Mouse (Mus musculus): Measurements from ENCODE around the gene Sh3rf3. TPM values are rescaled to one million over a fixed set of nuclear protein-coding genes. Genes with fewer than 3 reads are reported as not detected.

The Sh3rf3 gene
- polyA plus RNA-seq, 1 experiment from 2014 or later: not detected

DNA sequence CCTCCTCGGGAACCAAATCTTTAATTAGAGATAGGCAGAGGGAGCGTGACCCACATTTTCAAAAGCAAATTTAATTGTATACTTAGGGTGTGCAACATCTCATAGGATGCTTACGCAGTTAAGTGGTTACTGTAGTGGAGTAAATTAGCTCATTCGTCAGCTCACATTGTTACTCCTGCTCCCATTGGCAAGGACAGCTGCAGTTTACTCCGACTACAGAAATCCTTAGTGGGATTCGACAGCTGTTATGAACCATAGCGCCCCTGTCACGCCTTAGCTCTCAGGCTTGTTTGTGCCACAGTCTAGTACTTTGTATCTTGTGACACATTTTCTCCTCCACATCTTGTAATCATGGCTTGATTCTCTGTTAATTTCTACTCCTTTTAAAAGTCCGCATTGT is 200.5 kb downstream of the Sh3rf3 start:
- no peaks in the 10 kb centered on the region for H3K27me3 ChIP-seq
- H3K4me2 ChIP-seq: no peak overlapping the region
- H3K27ac ChIP-seq: no peak overlapping the region
- no peaks in the 10 kb centered on the region for H3K9me3 ChIP-seq (replicated peaks)
- H3K4me1 ChIP-seq (replicated peaks): no peaks in the 10 kb centered on the region
- H3K4me3 ChIP-seq (replicated peaks): no peak overlapping the region
- WGBS (ENCODE audit: insufficient replicate concordance): 67% methylated on average over 9 of the region's 9 CpGs
- ATAC-seq (ENCODE audit: low read depth) (no peak), DNase-seq (no peak)
- H3K36me3 ChIP-seq: no peaks in the 10 kb centered on the region
- H3K9ac ChIP-seq: no peak overlapping the region

- 51% methylated on average over 3 of the region's 3 CpGs for WGBS (ENCODE audit: insufficient replicate concordance)
- no peaks in the 10 kb centered on the region for H3K27me3 ChIP-seq
- no peaks in the 10 kb centered on the region for H3K4me1 ChIP-seq (replicated peaks)
- H3K36me3 ChIP-seq: no peaks in the 10 kb centered on the region
- DNase-seq (no peak), ATAC-seq (ENCODE audit: low read depth) (no peak)
- no peak overlapping the region for H3K9ac ChIP-seq
- H3K9me3 ChIP-seq (replicated peaks): no peaks in the 10 kb centered on the region
- no peak overlapping the region for H3K4me2 ChIP-seq
- H3K4me3 ChIP-seq (replicated peaks): no peak overlapping the region
- H3K27ac ChIP-seq: no peak overlapping the region
These were observed 206.3 kb downstream of the Sh3rf3 start for GRCm38 (mm10) chr10:59019302-59019973.

DNA sequence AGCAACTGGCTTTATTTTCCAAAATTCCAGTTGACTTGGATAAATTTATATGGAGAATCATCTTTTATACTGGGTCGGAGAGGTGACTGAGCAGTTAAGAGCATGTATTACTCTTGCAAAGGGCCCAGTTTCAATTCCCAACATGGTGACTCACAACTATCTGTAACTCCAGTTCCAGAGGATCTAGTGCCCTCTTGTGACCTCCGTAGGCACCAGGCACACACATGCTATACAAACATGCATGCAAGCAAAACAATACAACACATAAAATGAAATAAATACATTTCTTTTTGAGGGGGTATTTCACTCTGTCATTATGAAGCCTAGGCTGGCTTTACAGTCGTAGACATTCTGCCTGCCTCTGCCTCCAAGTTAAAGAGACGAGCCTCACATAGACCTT is 237.3 kb downstream of the Sh3rf3 start:
- no peak overlapping the region for H3K9ac ChIP-seq
- H3K4me2 ChIP-seq: no peak overlapping the region
- no peak overlapping the region for H3K27ac ChIP-seq
- no peaks in the 10 kb centered on the region for H3K4me1 ChIP-seq (replicated peaks)
- DNase-seq (no peak), ATAC-seq (ENCODE audit: low read depth) (no peak)
- H3K4me3 ChIP-seq (replicated peaks): no peak overlapping the region
- no peaks in the 10 kb centered on the region for H3K36me3 ChIP-seq
- H3K9me3 ChIP-seq (replicated peaks): no peaks in the 10 kb centered on the region
- WGBS (ENCODE audit: insufficient replicate concordance): 53% methylated on average over 4 of the region's 4 CpGs
- H3K27me3 ChIP-seq: no peaks in the 10 kb centered on the region

DNA sequence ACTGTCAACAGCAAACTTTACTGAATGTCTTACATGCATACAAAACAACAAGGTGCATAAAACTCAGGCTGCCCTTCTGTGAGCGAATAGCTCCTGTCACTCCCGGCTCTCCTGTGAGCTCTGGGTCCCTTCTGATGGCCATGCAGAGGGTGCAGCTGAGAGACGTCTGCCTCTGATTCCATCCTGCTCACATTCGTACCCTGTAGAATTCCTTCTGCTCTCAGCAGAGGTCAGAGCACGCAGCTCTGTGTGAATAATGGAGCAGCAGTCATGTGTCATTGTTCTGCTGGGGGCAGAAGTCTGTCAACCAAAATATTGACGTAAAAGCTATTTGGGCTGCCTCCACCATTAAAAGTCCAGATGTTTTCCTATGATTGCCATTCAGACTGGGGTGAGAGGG is 243.1 kb downstream of the Sh3rf3 start:
- H3K4me3 ChIP-seq (replicated peaks): no peak overlapping the region
- H3K9ac ChIP-seq: no peak overlapping the region
- ATAC-seq (ENCODE audit: low read depth) (no peak), DNase-seq (no peak)
- 50% methylated on average over 6 of the region's 6 CpGs for WGBS (ENCODE audit: insufficient replicate concordance)
- no peaks in the 10 kb centered on the region for H3K36me3 ChIP-seq
- H3K27ac ChIP-seq: no peak overlapping the region
- no peaks in the 10 kb centered on the region for H3K9me3 ChIP-seq (replicated peaks)
- H3K4me1 ChIP-seq (replicated peaks): no peaks in the 10 kb centered on the region
- no peaks in the 10 kb centered on the region for H3K27me3 ChIP-seq
- H3K4me2 ChIP-seq: no peak overlapping the region

DNA sequence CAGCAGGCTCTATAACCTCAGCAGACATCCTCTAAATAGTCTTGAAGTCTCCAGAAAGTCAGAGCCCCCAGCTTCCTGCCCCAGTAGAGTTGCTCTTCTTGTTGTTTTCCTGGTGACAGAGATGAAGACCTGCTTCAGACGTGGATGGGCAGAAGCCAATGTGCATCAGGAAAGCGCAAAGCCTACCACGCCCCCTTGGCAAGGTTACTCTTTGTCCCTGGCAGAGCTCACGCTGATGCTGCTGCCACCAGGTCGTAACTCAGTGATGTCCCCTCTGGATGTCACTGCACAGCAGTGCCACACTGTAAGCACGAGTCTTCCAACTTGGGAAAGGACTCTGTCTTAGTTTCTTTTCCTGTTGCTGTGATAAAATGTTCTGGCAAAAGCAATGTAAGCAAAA is 253.6 kb downstream of the Sh3rf3 start:
- no peak overlapping the region for H3K4me3 ChIP-seq (replicated peaks)
- H3K4me2 ChIP-seq: no peak overlapping the region
- no peaks in the 10 kb centered on the region for H3K36me3 ChIP-seq
- DNase-seq: no peak
- no peak for ATAC-seq (ENCODE audit: low read depth)
- no peaks in the 10 kb centered on the region for H3K9me3 ChIP-seq (replicated peaks)
- WGBS (ENCODE audit: insufficient replicate concordance): 50% methylated on average over 6 of the region's 6 CpGs
- no peaks in the 10 kb centered on the region for H3K27me3 ChIP-seq
- no peak overlapping the region for H3K27ac ChIP-seq
- no peak overlapping the region for H3K9ac ChIP-seq
- no peaks in the 10 kb centered on the region for H3K4me1 ChIP-seq (replicated peaks)

- no peak overlapping the region for H3K4me3 ChIP-seq (replicated peaks)
- no peak overlapping the region for H3K9ac ChIP-seq
- 47% methylated on average over 4 of the region's 4 CpGs for WGBS (ENCODE audit: insufficient replicate concordance)
- ATAC-seq (ENCODE audit: low read depth) (no peak), DNase-seq (no peak)
- H3K4me2 ChIP-seq: no peak overlapping the region
- H3K27me3 ChIP-seq: no peaks in the 10 kb centered on the region
- H3K36me3 ChIP-seq: no peaks in the 10 kb centered on the region
- no peaks in the 10 kb centered on the region for H3K4me1 ChIP-seq (replicated peaks)
- H3K27ac ChIP-seq: no peak overlapping the region
- H3K9me3 ChIP-seq (replicated peaks): no peaks in the 10 kb centered on the region
These were observed 259.7 kb downstream of the Sh3rf3 start for GRCm38 (mm10) chr10:59072827-59073226.

GRCm38 (mm10) chr10:59076681-59077080 is 263.5 kb downstream of the Sh3rf3 start:
- H3K36me3 ChIP-seq: no peaks in the 10 kb centered on the region
- ATAC-seq (ENCODE audit: low read depth) (no peak), DNase-seq (no peak)
- H3K27me3 ChIP-seq: no peaks in the 10 kb centered on the region
- H3K27ac ChIP-seq: no peak overlapping the region
- H3K9me3 ChIP-seq (replicated peaks): no peaks in the 10 kb centered on the region
- no peak overlapping the region for H3K9ac ChIP-seq
- WGBS (ENCODE audit: insufficient replicate concordance): 79% methylated on average over 10 of the region's 10 CpGs
- H3K4me2 ChIP-seq: no peak overlapping the region
- no peak overlapping the region for H3K4me3 ChIP-seq (replicated peaks)
- no peaks in the 10 kb centered on the region for H3K4me1 ChIP-seq (replicated peaks)

DNA sequence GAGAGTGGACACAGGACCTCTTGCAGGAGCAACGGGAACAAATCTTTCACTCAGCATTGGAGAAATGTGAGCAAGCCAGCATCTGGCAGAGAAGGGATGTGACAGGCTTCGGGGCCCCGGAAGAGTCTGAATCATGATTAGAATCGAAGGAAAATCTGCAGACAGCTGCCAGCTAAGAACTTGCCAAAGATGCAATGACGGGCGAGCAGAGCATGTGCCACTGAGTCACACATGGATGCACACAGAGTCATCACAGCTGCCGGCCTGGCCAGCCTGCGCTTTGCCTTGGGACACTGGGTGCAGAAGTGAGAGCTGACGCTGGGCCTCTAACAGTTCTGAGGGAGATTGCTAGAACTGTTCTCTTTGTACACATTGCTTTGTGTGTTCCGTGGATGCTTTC is 264.8 kb downstream of the Sh3rf3 start:
- no peak overlapping the region for H3K4me3 ChIP-seq (replicated peaks)
- ATAC-seq (ENCODE audit: low read depth) (no peak), DNase-seq (no peak)
- H3K27ac ChIP-seq: no peak overlapping the region
- WGBS (ENCODE audit: insufficient replicate concordance): 65% methylated on average over 10 of the region's 10 CpGs
- H3K4me1 ChIP-seq (replicated peaks): no peaks in the 10 kb centered on the region
- H3K36me3 ChIP-seq: no peaks in the 10 kb centered on the region
- no peak overlapping the region for H3K4me2 ChIP-seq
- H3K27me3 ChIP-seq: no peaks in the 10 kb centered on the region
- no peak overlapping the region for H3K9ac ChIP-seq
- H3K9me3 ChIP-seq (replicated peaks): no peaks in the 10 kb centered on the region

DNA sequence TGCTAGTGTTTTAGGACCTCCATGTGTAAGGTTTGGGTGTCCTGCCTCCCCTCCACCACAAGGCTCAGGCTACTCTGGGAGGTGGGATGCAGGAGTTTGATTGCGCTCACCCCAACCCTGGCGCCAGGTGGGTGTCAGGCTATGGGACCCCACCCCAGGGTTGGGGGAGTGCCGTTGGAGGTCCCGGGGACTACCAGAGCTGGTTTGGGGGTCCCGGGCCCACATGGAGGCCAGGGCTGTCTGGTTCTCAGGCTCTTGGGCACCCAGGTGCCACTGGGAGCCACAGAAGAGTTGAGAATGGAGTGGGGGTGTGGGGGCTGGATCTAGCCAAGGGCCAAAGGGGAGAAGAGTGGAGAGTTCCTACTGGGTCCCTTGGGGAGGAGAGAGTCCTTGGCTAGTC is 272.4 kb downstream of the Sh3rf3 start:
- Histone ChIP-seq H3K4me2 (no peak overlapping the region), H3K4me1 (replicated peaks) (no peaks in the 10 kb centered on the region), H3K9me3 (replicated peaks) (no peaks in the 10 kb centered on the region), H3K4me3 (replicated peaks) (no peak overlapping the region), H3K36me3 (no peaks in the 10 kb centered on the region), H3K9ac (no peak overlapping the region), H3K27ac (no peak overlapping the region), H3K27me3 (no peaks in the 10 kb centered on the region)
- ATAC-seq (ENCODE audit: low read depth) (no peak), DNase-seq (no peak)
- 77% methylated on average over 5 of the region's 5 CpGs for WGBS (ENCODE audit: insufficient replicate concordance)

DNA sequence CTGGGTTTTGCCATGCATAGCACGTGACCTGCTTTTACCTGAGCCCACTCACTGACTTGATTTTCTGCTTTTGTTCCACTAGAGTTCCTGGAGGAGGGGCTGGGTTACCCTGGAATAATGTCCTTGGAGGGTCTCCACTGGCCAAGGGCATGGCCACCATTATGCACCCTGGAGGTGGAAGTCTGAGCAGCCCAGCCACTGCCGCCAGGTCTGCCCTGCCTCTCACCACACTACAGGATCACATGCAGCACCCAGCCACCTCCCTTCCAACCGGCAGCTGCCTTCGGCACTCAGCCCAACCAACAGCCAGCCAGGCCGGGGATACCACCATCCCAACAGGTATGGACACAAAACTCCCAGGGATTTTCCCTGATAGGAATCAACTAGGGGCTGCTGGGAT is 273.4 kb downstream of the Sh3rf3 start:
- ATAC-seq (ENCODE audit: low read depth) (no peak), DNase-seq (no peak)
- H3K27me3 ChIP-seq: no peaks in the 10 kb centered on the region
- H3K36me3 ChIP-seq: no peaks in the 10 kb centered on the region
- no peak overlapping the region for H3K9ac ChIP-seq
- H3K4me2 ChIP-seq: no peak overlapping the region
- H3K9me3 ChIP-seq (replicated peaks): no peaks in the 10 kb centered on the region
- no peaks in the 10 kb centered on the region for H3K4me1 ChIP-seq (replicated peaks)
- H3K27ac ChIP-seq: no peak overlapping the region
- H3K4me3 ChIP-seq (replicated peaks): no peak overlapping the region
- WGBS (ENCODE audit: insufficient replicate concordance): 67% methylated on average over 5 of the region's 5 CpGs

- Histone ChIP-seq H3K27ac (no peak overlapping the region), H3K4me3 (replicated peaks) (no peak overlapping the region), H3K4me2 (no peak overlapping the region), H3K9ac (no peak overlapping the region), H3K27me3 (no peaks in the 10 kb centered on the region; the same call in 1 of the 2 replicates), H3K4me1 (replicated peaks) (no peaks in the 10 kb centered on the region), H3K9me3 (replicated peaks) (no peaks in the 10 kb centered on the region), H3K36me3 (no peaks in the 10 kb centered on the region)
- no peak for ATAC-seq (ENCODE audit: low read depth)
- WGBS (ENCODE audit: insufficient replicate concordance): 68% methylated on average over 14 of the region's 14 CpGs
- DNase-seq: no peak
These were observed 276.9 kb downstream of the Sh3rf3 start for GRCm38 (mm10) chr10:59089861-59090621.

DNA sequence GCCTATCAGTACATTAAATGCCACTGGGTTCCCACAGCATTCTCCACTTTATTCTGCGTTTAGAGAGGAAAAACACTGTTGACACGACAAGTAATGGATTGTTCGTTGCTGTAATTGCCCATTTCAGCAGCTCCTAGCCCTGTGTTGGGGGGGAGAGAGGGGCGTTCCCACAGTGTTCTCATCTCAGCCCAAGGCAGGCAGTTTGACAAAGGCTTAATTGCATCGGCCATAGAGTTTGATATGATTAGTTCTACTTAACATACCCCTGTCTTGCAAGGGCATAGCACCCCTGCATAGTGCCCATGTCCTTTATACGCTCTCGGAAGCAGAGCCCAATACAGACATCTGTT is 277.4 kb downstream of the Sh3rf3 start:
- no peak overlapping the region for H3K27ac ChIP-seq
- ATAC-seq (ENCODE audit: low read depth): no peak
- no peak for DNase-seq
- H3K36me3 ChIP-seq: no peaks in the 10 kb centered on the region
- H3K9ac ChIP-seq: no peak overlapping the region
- H3K4me3 ChIP-seq (replicated peaks): no peak overlapping the region
- H3K4me1 ChIP-seq (replicated peaks): no peaks in the 10 kb centered on the region
- no peaks in the 10 kb centered on the region for H3K9me3 ChIP-seq (replicated peaks)
- H3K4me2 ChIP-seq: no peak overlapping the region
- H3K27me3 ChIP-seq: no peaks in the 10 kb centered on the region; the same call in 1 of the 2 replicates
- 57% methylated on average over 7 of the region's 7 CpGs for whole genome bisulfite sequencing (ENCODE audit: insufficient replicate concordance)

Data from liver, embryonic 13.5 days (tissue).